Mouse (Mus musculus) intestine, embryonic 14.5 days (tissue): Measurements from ENCODE around the gene Gabpa. TPM values are rescaled to one million over a fixed set of nuclear protein-coding genes. Genes with fewer than 3 reads are reported as not detected.

Source experiments
- ATAC-seq: fragments of 200-750 bp; cut with Nextera tagmentation; replicated peaks from 2 replicates; pipeline ENCODE4 v1.8.0; 2017; ENCODE audit warnings: low read depth, moderate number of reproducible peaks, moderate TSS enrichment, moderate library complexity; ENCODE audit not compliant: low FRiP score, low TSS enrichment
- DNase-seq: peaks from one replicate; pipeline ENCODE4 v3.0.0-alpha.2; 2018; ENCODE audit warnings: low spot score
- H3K27ac ChIP-seq: fragments of 300-500 bp; sonication (generic); 2 replicates; pipeline ENCODE4 v1.5.1; 2014; ENCODE audit warnings: low read depth, mild to moderate bottlenecking, control low read depth
- H3K27me3 ChIP-seq: fragments of 300-500 bp; sonication (generic); replicated peaks from 2 replicates; pipeline ENCODE4 v1.6.1; 2014; ENCODE audit warnings: low read length, control low read depth; ENCODE audit not compliant: control insufficient read depth, insufficient read depth
- H3K36me3 ChIP-seq: fragments of 300-500 bp; sonication (generic); 2 replicates; pipeline ENCODE4 v1.6.1; 2014; ENCODE audit warnings: low read length, control low read depth; ENCODE audit not compliant: control insufficient read depth, insufficient read depth
- H3K4me1 ChIP-seq: fragments of 300-500 bp; sonication (generic); replicated peaks from 2 replicates; pipeline ENCODE4 v1.6.1; 2014; ENCODE audit warnings: low read length, control low read depth, mixed read lengths; ENCODE audit not compliant: control insufficient read depth, insufficient read depth
- H3K4me2 ChIP-seq: fragments of 300-500 bp; sonication (generic); 2 replicates; pipeline ENCODE4 v1.6.1; 2014; ENCODE audit warnings: low read length
- H3K4me3 ChIP-seq: fragments of 300-500 bp; sonication (generic); 2 replicates; pipeline ENCODE4 v1.5.1; 2014; ENCODE audit warnings: low read depth, low read length, control low read depth, mixed read lengths
- H3K9ac ChIP-seq: fragments of 300-500 bp; sonication (generic); 2 replicates; pipeline ENCODE4 v1.6.1; 2014; ENCODE audit warnings: mild to moderate bottlenecking, low read length
- H3K9me3 ChIP-seq: fragments of 300-500 bp; sonication (generic); 2 replicates; pipeline ENCODE4 v1.6.1; 2016; ENCODE audit warnings: low read length, control low read depth; ENCODE audit not compliant: control insufficient read depth
- WGBS: fragments of 180-500 bp; shearing (Covaris S2); extraction: QIAGEN DNeasy Blood & Tissue Kit; methylation state at CpG from one replicate; pipeline ENCODE4 v1.1.7; 2014; 5-methylcytosine and 5-hydroxymethylcytosine counted together
- polyA plus RNA-seq: library from polyadenylated mRNA; unstranded; fragments of >200 nt; fragmentation: Nextera tagmentation; extraction: Ambion mirVana; gene quantifications from 2 replicates; pipeline ENCODE4 v1.2.1, GENCODE M21; 2014

Gabpa gene
- polyA plus RNA-seq, 1 experiment from 2014 or later: 31.9 TPM

GRCm38 (mm10) chr16:84804866-84805265, 29.9 kb upstream of the Gabpa start:
- Histone ChIP-seq H3K9me3 (no peaks in the 10 kb centered on the region), H3K4me3 (no peak overlapping the region), H3K27me3 (no peaks in the 10 kb centered on the region), H3K36me3 (no peaks in the 10 kb centered on the region), H3K27ac (no peak overlapping the region), H3K4me2 (no peak overlapping the region), H3K4me1 (no peaks in the 10 kb centered on the region; the same call in 1 of the 2 replicates), H3K9ac (no peak overlapping the region)
- 68% methylated on average over 5 of the region's 5 CpGs for WGBS
- no peak for DNase-seq
- ATAC-seq: no peak

GRCm38 (mm10) chr16:84806175-84806574, 28.6 kb upstream of the Gabpa start:
- H3K27ac ChIP-seq: no peak overlapping the region
- no peaks in the 10 kb centered on the region for H3K9me3 ChIP-seq
- no peak overlapping the region for H3K9ac ChIP-seq
- no peak for DNase-seq
- ATAC-seq: no peak
- no peak overlapping the region for H3K4me2 ChIP-seq
- no peaks in the 10 kb centered on the region; the same call in 1 of the 2 replicates for H3K4me1 ChIP-seq
- H3K36me3 ChIP-seq: no peaks in the 10 kb centered on the region
- WGBS: 95% methylated on average over 3 of the region's 3 CpGs
- no peaks in the 10 kb centered on the region for H3K27me3 ChIP-seq
- H3K4me3 ChIP-seq: no peak overlapping the region

- ATAC-seq: no peak
- Histone ChIP-seq H3K27me3 (no peaks in the 10 kb centered on the region), H3K9me3 (no peaks in the 10 kb centered on the region), H3K4me1 (no peaks in the 10 kb centered on the region), H3K36me3 (no peaks in the 10 kb centered on the region), H3K27ac (no peak overlapping the region), H3K4me3 (no peak overlapping the region), H3K4me2 (no peak overlapping the region), H3K9ac (no peak overlapping the region)
- no peak for DNase-seq
- 88% methylated on average over 7 of the region's 7 CpGs for WGBS
Observed at GRCm38 (mm10) chr16:84807874-84808273, 26.9 kb upstream of the Gabpa start.

DNA sequence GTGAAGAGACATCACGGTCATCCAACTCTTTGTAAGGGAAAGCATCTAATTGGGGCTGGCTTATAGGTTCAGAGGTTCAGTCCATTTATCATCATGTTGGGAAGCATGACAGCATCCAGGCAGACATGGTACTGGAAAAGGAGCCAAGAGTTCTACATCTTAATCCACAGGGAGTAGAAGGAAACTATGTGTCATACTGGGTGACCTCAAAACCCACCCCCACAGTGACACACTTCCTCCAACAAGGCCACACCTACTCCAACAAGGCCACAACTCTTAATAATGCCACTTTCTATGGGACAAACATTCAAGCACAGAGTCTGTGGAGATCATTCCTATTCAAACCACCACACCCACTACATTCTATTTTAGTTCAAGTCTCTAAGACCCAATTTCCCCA, 24.5 kb upstream of the Gabpa start:
- 73% methylated on average over 1 of the region's 1 CpGs for WGBS
- ATAC-seq: no peak
- no peaks in the 10 kb centered on the region for H3K4me1 ChIP-seq

DNA sequence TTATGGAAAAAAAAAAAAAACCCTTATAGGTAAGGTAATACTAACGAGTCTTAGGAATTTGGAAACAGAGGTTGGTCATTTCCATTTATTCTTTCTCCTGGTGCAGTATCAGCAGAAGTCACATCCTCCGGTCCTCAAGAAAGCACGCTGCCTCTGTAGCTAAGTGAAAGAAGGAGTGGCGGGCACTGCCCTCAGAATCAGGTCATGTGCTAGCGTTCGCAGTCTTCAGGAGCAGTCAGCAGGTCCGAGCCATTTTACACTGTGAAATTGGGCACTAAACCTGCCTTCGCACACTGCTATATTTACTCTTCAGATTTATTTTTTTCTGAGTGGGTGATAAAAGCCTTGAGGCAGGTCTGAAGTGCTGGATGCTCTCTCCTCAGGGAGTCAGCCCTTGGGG, 20.9 kb upstream of the Gabpa start:
- Histone ChIP-seq H3K36me3 (no peaks in the 10 kb centered on the region), H3K27ac (no peak overlapping the region), H3K4me2 (no peak overlapping the region), H3K4me1 (no peaks in the 10 kb centered on the region), H3K9me3 (no peaks in the 10 kb centered on the region), H3K9ac (no peak overlapping the region), H3K27me3 (no peaks in the 10 kb centered on the region), H3K4me3 (no peak overlapping the region)
- ATAC-seq: no peak
- DNase-seq: no peak
- 76% methylated on average over 8 of the region's 8 CpGs for WGBS

More for the DNA sequence above, 24.5 kb upstream of the Gabpa start:
- no peaks in the 10 kb centered on the region for H3K27me3 ChIP-seq
- no peaks in the 10 kb centered on the region for H3K36me3 ChIP-seq
- no peak for DNase-seq
- no peaks in the 10 kb centered on the region for H3K9me3 ChIP-seq
- no peak overlapping the region for H3K4me2 ChIP-seq
- H3K27ac ChIP-seq: no peak overlapping the region
- H3K9ac ChIP-seq: no peak overlapping the region
- H3K4me3 ChIP-seq: no peak overlapping the region

DNA sequence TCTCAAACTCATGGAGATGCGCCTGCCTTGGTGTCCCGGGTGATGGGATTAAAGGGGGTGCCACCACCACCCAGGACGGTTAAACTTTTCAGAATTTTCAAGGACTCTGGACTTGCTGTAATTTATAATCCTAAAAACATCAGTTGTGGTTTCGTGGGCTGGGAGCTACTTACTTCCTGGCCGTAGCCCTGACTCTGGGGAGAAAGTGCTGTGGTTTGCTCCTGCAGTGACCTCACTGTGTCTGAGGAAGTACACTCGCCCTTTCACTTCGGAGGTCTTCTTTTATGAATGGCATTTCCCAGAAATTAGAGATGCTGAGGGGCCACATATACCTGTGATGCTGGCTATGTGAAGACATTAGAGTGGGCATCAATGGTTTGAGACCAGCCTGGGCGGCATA, 20.2 kb upstream of the Gabpa start:
- H3K27me3 ChIP-seq: no peaks in the 10 kb centered on the region
- no peaks in the 10 kb centered on the region for H3K9me3 ChIP-seq
- H3K27ac ChIP-seq: no peak overlapping the region
- ATAC-seq (no peak), DNase-seq (no peak)
- no peak overlapping the region for H3K4me3 ChIP-seq
- WGBS: 81% methylated on average over 8 of the region's 8 CpGs
- H3K36me3 ChIP-seq: no peaks in the 10 kb centered on the region
- no peaks in the 10 kb centered on the region for H3K4me1 ChIP-seq
- no peak overlapping the region for H3K9ac ChIP-seq
- no peak overlapping the region for H3K4me2 ChIP-seq

DNA sequence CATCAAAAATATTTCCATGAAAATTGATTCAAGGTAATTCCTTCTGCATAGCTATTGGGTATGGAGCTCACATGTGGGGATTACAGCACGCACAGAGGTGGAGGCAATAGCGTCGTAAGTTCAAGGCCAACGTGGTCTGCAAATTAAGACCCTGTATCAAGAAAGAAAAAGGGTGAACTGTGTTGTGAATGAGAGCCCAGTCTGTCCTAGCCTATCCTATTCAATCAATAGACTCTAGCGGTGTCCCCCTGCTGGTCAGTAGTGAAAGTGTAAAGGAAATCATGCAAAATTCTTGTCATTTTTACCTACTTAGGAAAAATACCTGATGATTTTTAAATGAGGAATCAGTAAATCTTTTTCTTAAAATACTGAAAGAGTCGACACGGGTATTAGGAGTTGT, 17.3 kb upstream of the Gabpa start:
- H3K4me2 ChIP-seq: no peak overlapping the region
- no peaks in the 10 kb centered on the region for H3K9me3 ChIP-seq
- no peaks in the 10 kb centered on the region for H3K27me3 ChIP-seq
- no peaks in the 10 kb centered on the region; the same call in 1 of the 2 replicates for H3K36me3 ChIP-seq
- H3K27ac ChIP-seq: no peak overlapping the region
- no peak overlapping the region for H3K4me3 ChIP-seq
- no peak for ATAC-seq
- no peaks in the 10 kb centered on the region for H3K4me1 ChIP-seq
- DNase-seq: no peak
- 42% methylated on average over 7 of the region's 7 CpGs for WGBS
- no peak overlapping the region for H3K9ac ChIP-seq

DNA sequence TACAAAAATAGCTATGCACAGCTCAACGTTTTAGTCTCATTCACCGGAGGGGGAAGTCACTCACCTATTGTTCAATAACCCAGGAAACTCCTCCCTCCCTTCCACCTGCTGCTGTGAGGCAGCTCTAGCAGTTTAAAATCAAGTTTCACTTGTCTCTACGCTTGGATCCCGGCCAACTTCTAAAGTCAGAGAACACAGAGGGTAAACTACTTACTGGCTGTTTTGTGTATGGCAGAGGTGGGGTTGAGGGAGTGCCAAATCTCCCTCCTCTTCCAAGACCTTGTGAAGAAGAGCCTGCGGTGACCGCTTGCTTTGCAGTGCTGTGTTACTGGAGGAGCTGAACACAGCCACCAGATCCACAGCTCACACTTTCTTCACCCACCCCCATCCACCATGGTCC, 9.7 kb upstream of the Gabpa start:
- no peaks in the 10 kb centered on the region for H3K27me3 ChIP-seq
- H3K4me3 ChIP-seq: no peak overlapping the region
- ATAC-seq (no peak), DNase-seq (no peak)
- H3K9ac ChIP-seq: no peak overlapping the region
- H3K4me2 ChIP-seq: no peak overlapping the region
- H3K36me3 ChIP-seq: peaks cover 69% of the 10 kb centered on the region
- no peaks in the 10 kb centered on the region for H3K4me1 ChIP-seq
- H3K9me3 ChIP-seq: no peaks in the 10 kb centered on the region
- WGBS: 77% methylated on average over 6 of the region's 6 CpGs
- no peak overlapping the region for H3K27ac ChIP-seq

DNA sequence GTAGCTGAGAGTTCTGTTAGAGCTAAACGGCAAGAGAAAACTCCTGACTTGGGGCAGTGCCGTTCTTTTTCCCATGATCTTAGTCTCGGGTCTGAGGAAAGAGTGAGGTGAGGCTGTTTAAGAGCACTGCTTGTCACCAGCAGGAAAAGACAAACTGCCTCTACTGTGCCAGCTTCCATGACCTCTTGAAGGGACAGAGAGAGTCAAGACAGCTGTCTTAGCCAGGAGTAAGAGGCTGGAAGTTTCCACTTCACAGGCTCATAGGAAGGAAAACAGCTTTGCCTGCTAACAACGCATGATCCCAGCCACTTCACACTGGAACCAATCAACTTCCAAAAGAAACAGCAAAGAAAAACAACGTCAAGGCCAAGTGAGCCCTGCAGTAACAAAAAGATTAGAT, 3.0 kb upstream of the Gabpa start:
- H3K9ac ChIP-seq: no peak overlapping the region
- H3K4me2 ChIP-seq: no peak overlapping the region
- H3K4me3 ChIP-seq: no peak overlapping the region
- DNase-seq (no peak), ATAC-seq (no peak)
- peaks cover 4% of the 10 kb centered on the region; the same call in 1 of the 2 replicates for H3K4me1 ChIP-seq
- H3K27ac ChIP-seq: no peak overlapping the region
- H3K36me3 ChIP-seq: peaks cover 60% of the 10 kb centered on the region
- WGBS: 76% methylated on average over 5 of the region's 5 CpGs
- H3K27me3 ChIP-seq: no peaks in the 10 kb centered on the region
- H3K9me3 ChIP-seq: no peaks in the 10 kb centered on the region
